Mouse (Mus musculus) ES-E14 (cell line): ENCODE results near the gene Phf21a. TPM values are rescaled to one million over a fixed set of nuclear protein-coding genes. Genes with fewer than 3 reads are reported as not detected.

Experiments used
- DNase-seq: peaks from one replicate; pipeline ENCODE4 v3.0.0-alpha.2; 2013; ENCODE audit warnings: low read depth, low spot score
- H3K27ac ChIP-seq: 2 replicates; pipeline ENCODE4 v1.5.1; 2012; ENCODE audit warnings: low read depth, mild to moderate bottlenecking, low read length, moderate library complexity, mixed read lengths; ENCODE audit not compliant: poor library complexity, insufficient read depth, severe bottlenecking
- H3K36me3 ChIP-seq: 2 replicates; pipeline ENCODE4 v1.6.1; 2012; ENCODE audit warnings: mild to moderate bottlenecking, low read length, moderate library complexity, mixed read lengths; ENCODE audit not compliant: control insufficient read depth, poor library complexity, insufficient read depth, severe bottlenecking
- H3K4me1 ChIP-seq, 2 experiments: fragments of 150-350 bp in 1 of 2; sonication (generic) in 1 of 2; 2 replicates each; pipeline ENCODE4 v1.6.1; 2012; ENCODE audit warnings: low read length in 2 of 2, mild to moderate bottlenecking in 1 of 2, mixed read lengths in 1 of 2; ENCODE audit not compliant: control insufficient read depth in 2 of 2, insufficient read depth in 2 of 2, poor library complexity in 1 of 2
- H3K4me3 ChIP-seq, 2 experiments: fragments of 150-350 bp in 1 of 2; sonication (generic) in 1 of 2; 2 replicates each; pipeline ENCODE4 v1.5.1; 2012; ENCODE audit warnings: low read length in 2 of 2, low read depth in 1 of 2, mild to moderate bottlenecking in 1 of 2, mixed read lengths in 1 of 2; ENCODE audit not compliant: insufficient read depth in 1 of 2, poor library complexity in 1 of 2, severe bottlenecking in 1 of 2
- H3K9ac ChIP-seq: 2 replicates; pipeline ENCODE4 v1.6.1; 2012; ENCODE audit warnings: low read depth, mild to moderate bottlenecking, low read length, mixed read lengths; ENCODE audit not compliant: poor library complexity, insufficient read depth, severe bottlenecking
- H3K9me3 ChIP-seq: fragments of 150-350 bp; sonication (generic); 2 replicates; pipeline ENCODE4 v1.6.1; 2012; ENCODE audit warnings: low read depth, mild to moderate bottlenecking, low read length; ENCODE audit not compliant: control insufficient read depth, insufficient read depth
- CHD2 ChIP-seq: IDR thresholded peaks from 2 replicates; pipeline ENCODE4 v1.6.1; 2014; ENCODE audit warnings: mild to moderate bottlenecking, low read depth, low read length, inconsistent platforms
- HCFC1 ChIP-seq: IDR thresholded peaks from 2 replicates; pipeline ENCODE4 v1.6.1; 2012; ENCODE audit warnings: low read length, inconsistent platforms, borderline replicate concordance; ENCODE audit not compliant: insufficient read depth
- MAFK ChIP-seq: IDR thresholded peaks from 2 replicates; pipeline ENCODE4 v1.6.1; 2014; ENCODE audit warnings: mild to moderate bottlenecking, low read depth, low read length, inconsistent platforms; ENCODE audit not compliant: insufficient read depth
- ZC3H11A ChIP-seq: IDR thresholded peaks from 2 replicates; pipeline ENCODE4 v1.6.1; 2012; ENCODE audit warnings: low read depth, mild to moderate bottlenecking, inconsistent platforms, low read length, borderline replicate concordance
- ZNF384 ChIP-seq: IDR thresholded peaks from 2 replicates; pipeline ENCODE4 v1.6.1; 2012; ENCODE audit warnings: low read depth, low read length, inconsistent platforms
- in situ Hi-C, 2 experiments: fragments of 600-800 bp; cut with MboI; formaldehyde crosslinking; loops; one replicate each; pipeline ENCODE4 v1.15.1; 2025; ENCODE audit warnings: low sequenced_read_pairs in 2 of 2, inconsistent platforms in 1 of 2; ENCODE audit not compliant: unreplicated experiment in 2 of 2
- total RNA-seq: library from RNA; depleted of rRNA; stranded (reverse); fragments of 300-350 nt; gene quantifications from 2 replicates; pipeline ENCODE4 v1.2.3, GENCODE M21; 2012

The Phf21a gene
- total RNA-seq, 1 experiment, result 23.5 TPM

- in situ Hi-C loops, result loop anchor here in 1 of 2 experiments (25.0 kb wide), 1 partner anchor 345 kb away; the partner anchor contains the start of gene Dgkz
- no peak for TF ChIP-seq ZC3H11A
- TF ChIP-seq MAFK, result no peak
These were observed 239.0 kb downstream of the Phf21a start for GRCm38 (mm10) chr2:92331871-92332270.

GRCm38 (mm10) chr2:92342418-92342817 is 249.5 kb downstream of the Phf21a start:
- H3K4me1 ChIP-seq, result no peaks in the 10 kb centered on the region
- DNase-seq, result no peak
- no peak overlapping the region for H3K4me3 ChIP-seq
- H3K9ac ChIP-seq, result no peak overlapping the region
- H3K27ac ChIP-seq, result no peak overlapping the region
- peaks cover 7% of the 10 kb centered on the region for H3K36me3 ChIP-seq
- in situ Hi-C loops, result loop anchor here in 1 of 2 experiments (25.0 kb wide), 1 partner anchor 355 kb away; the partner anchor contains the start of gene Dgkz
- H3K9me3 ChIP-seq, result no peaks in the 10 kb centered on the region
- TF ChIP-seq ZC3H11A, result no peak
- TF ChIP-seq MAFK, result no peak
- TF ChIP-seq ZNF384, result no peak
- no peak for TF ChIP-seq CHD2
- no peak for TF ChIP-seq HCFC1

More at GRCm38 (mm10) chr2:92331871-92332270, 239.0 kb downstream of the Phf21a start:
- H3K27ac ChIP-seq, result no peak overlapping the region
- no peak overlapping the region for H3K9ac ChIP-seq
- peaks cover 0 to 4% of the 10 kb centered on the region in 2 experiments; a peak in 3 of 4 replicates for H3K4me1 ChIP-seq
- no peak overlapping the region for H3K4me3 ChIP-seq
- peaks cover 16% of the 10 kb centered on the region; the same call in 1 of the 2 replicates for H3K36me3 ChIP-seq
- no peaks in the 10 kb centered on the region for H3K9me3 ChIP-seq
- DNase-seq, result no peak

- Histone ChIP-seq H3K4me3 (no peak overlapping the region), H3K27ac (no peak overlapping the region), H3K9ac (no peak overlapping the region), H3K9me3 (no peaks in the 10 kb centered on the region), H3K36me3 (peaks cover 14% of the 10 kb centered on the region), H3K4me1 (no peaks in the 10 kb centered on the region)
- DNase-seq, result no peak
- in situ Hi-C loops, result loop anchor here in 1 of 2 experiments (25.0 kb wide), 1 partner anchor 360 kb away; the partner anchor contains the start of gene Dgkz
- TF ChIP-seq CHD2 (no peak), ZNF384 (no peak)
These were observed 254.3 kb downstream of the Phf21a start for GRCm38 (mm10) chr2:92347191-92347590.

GRCm38 (mm10) chr2:92349589-92350425 is 256.9 kb downstream of the Phf21a start:
- H3K4me3 ChIP-seq, result no peak overlapping the region
- H3K9me3 ChIP-seq, result no peaks in the 10 kb centered on the region
- peaks cover 14% of the 10 kb centered on the region for H3K36me3 ChIP-seq
- in situ Hi-C loops, result loop anchor here in 1 of 2 experiments (25.0 kb wide), 1 partner anchor 363 kb away; the partner anchor contains the start of gene Dgkz
- DNase-seq, result no peak
- no peak overlapping the region for H3K9ac ChIP-seq
- no peaks in the 10 kb centered on the region for H3K4me1 ChIP-seq
- TF ChIP-seq CHD2 (no peak), ZNF384 (no peak)
- H3K27ac ChIP-seq, result no peak overlapping the region

DNA sequence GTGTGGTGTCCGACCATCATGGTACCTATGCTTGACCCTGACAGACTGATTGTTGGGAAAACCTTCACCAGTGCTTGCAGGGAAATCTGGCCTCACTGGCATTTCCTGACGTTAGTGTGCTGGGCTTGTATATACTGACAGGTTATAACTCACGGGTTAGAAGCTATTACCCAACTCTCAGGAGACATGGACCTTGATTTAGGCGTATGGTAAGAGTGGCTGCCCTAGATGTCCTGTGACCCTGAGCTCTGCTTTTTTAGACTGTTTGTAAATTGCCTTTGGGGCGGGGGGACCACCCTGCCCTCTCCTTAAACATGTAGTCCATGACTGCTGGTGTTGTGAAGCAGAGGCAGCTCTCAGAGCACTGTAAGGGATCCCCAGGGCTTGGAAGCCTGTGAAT is 257.8 kb downstream of the Phf21a start:
- peaks cover 11% of the 10 kb centered on the region for H3K36me3 ChIP-seq
- H3K9me3 ChIP-seq, result no peaks in the 10 kb centered on the region
- in situ Hi-C loops, result no loop called here
- H3K9ac ChIP-seq, result no peak overlapping the region
- DNase-seq, result no peak
- TF ChIP-seq HCFC1, result no peak
- TF ChIP-seq ZC3H11A, result no peak
- no peak for TF ChIP-seq CHD2
- TF ChIP-seq MAFK, result no peak
- no peak for TF ChIP-seq ZNF384
- H3K27ac ChIP-seq, result no peak overlapping the region
- no peak overlapping the region for H3K4me3 ChIP-seq
- H3K4me1 ChIP-seq, result no peaks in the 10 kb centered on the region
